Mouse (Mus musculus) olfactory bulb, adult 2 months (tissue): ENCODE measurements around the gene Stat1.

Experiments used
- CTCF ChIP-seq: fragments of 200-500 bp; IDR thresholded peaks from 2 replicates; pipeline ENCODE4 v1.5.1; 2012; ENCODE audit warnings: low read depth, mild to moderate bottlenecking, low read length, moderate library complexity; ENCODE audit not compliant: insufficient read depth
- POLR2A ChIP-seq: fragments of 200-500 bp; IDR thresholded peaks from 2 replicates; pipeline ENCODE4 v1.6.1; 2012; ENCODE audit warnings: mild to moderate bottlenecking, low read depth, low read length, moderate library complexity; ENCODE audit not compliant: insufficient read depth

DNA sequence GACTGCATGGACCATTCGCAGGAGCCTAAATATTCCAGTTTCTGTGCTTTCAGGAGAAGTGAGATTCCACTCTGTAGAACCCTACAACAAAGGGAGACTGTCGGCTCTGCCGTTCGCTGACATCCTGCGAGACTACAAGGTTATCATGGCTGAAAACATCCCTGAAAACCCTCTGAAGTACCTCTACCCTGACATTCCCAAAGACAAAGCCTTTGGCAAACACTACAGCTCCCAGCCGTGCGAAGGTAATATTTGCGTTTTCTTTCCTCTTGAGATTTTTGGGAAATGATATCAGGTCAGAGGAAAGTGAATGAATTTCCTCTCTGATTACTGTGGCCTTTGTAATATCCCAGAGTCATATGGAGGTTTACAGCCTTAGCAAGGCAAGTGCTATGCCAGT is 16.4 kb upstream of the Stat1 start:
- TF ChIP-seq CTCF, result no peak
- TF ChIP-seq POLR2A, result no peak
